Mouse (Mus musculus) megakaryocyte progenitor cell, adult 5-6 weeks (primary cell): ENCODE measurements around the gene Larp4b. TPM values are rescaled to one million over a fixed set of nuclear protein-coding genes. Genes with fewer than 3 reads are reported as not detected.

ENCODE experiments used
- ATAC-seq: replicated peaks from 2 replicates; pipeline ENCODE4 v1.8.0; 2016; ENCODE audit warnings: mild to moderate bottlenecking, moderate TSS enrichment, inconsistent platforms; ENCODE audit not compliant: poor library complexity
- total RNA-seq, 2 experiments: library from RNA; stranded (forward) in 1 of 2; stranded (reverse) in 1 of 2; fragments of 157-497, 149-512 nt in 1 of 2; fragments of 200-1000 nt in 1 of 2; gene quantifications; 2 replicates each; pipeline versions ENCODE4 v1.2.3 to v1.2.4; 2015 to 2017

The Larp4b gene
- total RNA-seq (2015), result 77.1 and 82.9 TPM in 2 replicates
- 73.3 and 90.9 TPM in 2 replicates for total RNA-seq (2017)

GRCm38 (mm10) chr13:9093316-9094155 lies at the start of gene Larp4b:
Gene Larp4b, plus strand, starts transcription at chr13:9093881.
- peak; percentile 91 for ATAC-seq

- no peak for ATAC-seq
Observed at GRCm38 (mm10) chr13:9044731-9045130, 49.0 kb upstream of the Larp4b start.

GRCm38 (mm10) chr13:9052049-9052691 lies 41.5 kb upstream of the Larp4b start:
- ATAC-seq, result peak; percentile 72; the same call in 1 of the 2 replicates

- no peak for ATAC-seq
Observed at GRCm38 (mm10) chr13:9057277-9057676, 36.4 kb upstream of the Larp4b start.

- ATAC-seq, result no peak
Observed at GRCm38 (mm10) chr13:9058706-9059105, 35.0 kb upstream of the Larp4b start.

- ATAC-seq, result no peak
Observed at GRCm38 (mm10) chr13:9061394-9061793, 32.3 kb upstream of the Larp4b start.

- ATAC-seq, result no peak
Observed at GRCm38 (mm10) chr13:9064196-9064595, 29.5 kb upstream of the Larp4b start.

- no peak for ATAC-seq
Observed at GRCm38 (mm10) chr13:9066107-9066506, 27.6 kb upstream of the Larp4b start.

- no peak for ATAC-seq
Observed at GRCm38 (mm10) chr13:9071008-9071407, 22.7 kb upstream of the Larp4b start.

- no peak for ATAC-seq
Observed at GRCm38 (mm10) chr13:9073818-9074217, 19.9 kb upstream of the Larp4b start.

- ATAC-seq, result no peak
Observed at GRCm38 (mm10) chr13:9075825-9076592, 17.7 kb upstream of the Larp4b start.

GRCm38 (mm10) chr13:9082128-9082883 lies 11.4 kb upstream of the Larp4b start:
- no peak for ATAC-seq

GRCm38 (mm10) chr13:9094186-9094980 lies 702 bp downstream of the Larp4b start:
- ATAC-seq, result peak; percentile 21

GRCm38 (mm10) chr13:9099289-9099688 lies 5.6 kb downstream of the Larp4b start:
- ATAC-seq, result peak; percentile 35; the same call in 1 of the 2 replicates

- no peak for ATAC-seq
Observed at GRCm38 (mm10) chr13:9100517-9100916, 6.8 kb downstream of the Larp4b start.

- no peak for ATAC-seq
Observed at GRCm38 (mm10) chr13:9106246-9106645, 12.6 kb downstream of the Larp4b start.

- peak; percentile 92 for ATAC-seq
Observed at GRCm38 (mm10) chr13:9106992-9107858, 13.5 kb downstream of the Larp4b start.

- 0 out of 2 replicates have a peak, but pooled peaks have one; percentile 37 for ATAC-seq
Observed at GRCm38 (mm10) chr13:9113735-9114134, 20.1 kb downstream of the Larp4b start.
